ENCODE assay signal across 15 mouse cellular contexts in genomic region chr19:14785661-14786060, GRCm38 (mm10).
DNase-seq lines count a peak whose midpoint lies in the region; ATAC-seq and TF ChIP-seq lines count a peak whose summit lies in the region.
"Had no signal": no experiment of that assay in that cellular context is flagged by ENCODE, and none has a peak within 500 bp of the region (broad histone marks: within the 10 kb centered on the region; RNA-seq: fewer than 3 reads in every experiment).

No protein-coding gene starts in this region.

- no peaks in the 10 kb centered on the region for H3K9me3 ChIP-seq in forebrain, embryonic 10.5 days
- H3K9me3 ChIP-seq in forebrain, embryonic 15.5 days, result no peaks in the 10 kb centered on the region
- H3K9me3 ChIP-seq in lung, postnatal 0 days (ENCODE audit: low read length), result no peaks in the 10 kb centered on the region
- no peaks in the 10 kb centered on the region for H3K9me3 ChIP-seq in liver, postnatal 0 days (ENCODE audit: low read length)
- H3K9me3 ChIP-seq: neural tube, embryonic 15.5 days had no signal

- peak; percentile 22 for DNase-seq in forebrain, embryonic 10.5 days (ENCODE audit: extremely low spot score, low spot score)
- DNase-seq in lung, postnatal 0 days (ENCODE audit: low spot score), result peak; percentile 6
- no peak for DNase-seq in lung, postnatal 10 days
- DNase-seq in forelimb bud, embryonic 11.5 days (ENCODE audit: low read depth, low spot score), result peak; percentile 23
- DNase-seq in yolk sac, embryonic 10.5 days (ENCODE audit: low spot score), result peak; percentile 45
- DNase-seq in spleen, adult 18-20 months, result no peak
- no peak for DNase-seq in liver, postnatal 0 days
- DNase-seq: cerebellum, adult 18-20 months; thymus, postnatal 14 days had no signal

- no peak overlapping the region for H3K27ac ChIP-seq in forebrain, embryonic 10.5 days
- no peak overlapping the region for H3K27ac ChIP-seq in forebrain, embryonic 15.5 days (replicated peaks)
- no peak overlapping the region for H3K27ac ChIP-seq in lung, postnatal 0 days (ENCODE audit: low read length)
- H3K27ac ChIP-seq in liver, postnatal 0 days (ENCODE audit: low read depth), result no peak overlapping the region
- H3K27ac ChIP-seq: neural tube, embryonic 15.5 days had no signal

- no peak overlapping the region for H3K4me2 ChIP-seq in forebrain, embryonic 15.5 days (replicated peaks)
- H3K4me2 ChIP-seq in lung, postnatal 0 days (replicated peaks; ENCODE audit: low read depth, low read length), result no peak overlapping the region
- H3K4me2 ChIP-seq in liver, postnatal 0 days (ENCODE audit: low read depth, low read length), result no peak overlapping the region
- H3K4me2 ChIP-seq: liver, embryonic 11.5 days; midbrain, embryonic 11.5 days; neural tube, embryonic 15.5 days had no signal

- H3K27me3 ChIP-seq in forebrain, embryonic 10.5 days (ENCODE audit: poor library complexity, severe bottlenecking), result peaks cover 21% of the 10 kb centered on the region
- peaks cover 22% of the 10 kb centered on the region for H3K27me3 ChIP-seq in forebrain, embryonic 15.5 days
- no peaks in the 10 kb centered on the region for H3K27me3 ChIP-seq in lung, postnatal 0 days (replicated peaks; ENCODE audit: insufficient read depth, low read length)
- H3K27me3 ChIP-seq in liver, postnatal 0 days (ENCODE audit: insufficient read depth, low read length), result no peaks in the 10 kb centered on the region
- H3K27me3 ChIP-seq: neural tube, embryonic 15.5 days had no signal

- ATAC-seq in forebrain, embryonic 15.5 days (replicated peaks), result no peak
- ATAC-seq in lung, postnatal 0 days, result peak; percentile 50
- ATAC-seq in liver, postnatal 0 days, result no peak
- ATAC-seq: inflammation-experienced regulatory T-cells, adult 6 months had no signal

- WGBS in forebrain, embryonic 10.5 days, result 36% methylated on average over 3 of the region's 3 CpGs
- 52% methylated on average over 3 of the region's 3 CpGs for WGBS in forebrain, embryonic 15.5 days
- 28% methylated on average over 3 of the region's 3 CpGs for WGBS in lung, postnatal 0 days
- WGBS in liver, postnatal 0 days (ENCODE audit: insufficient replicate concordance), result 32% methylated on average over 3 of the region's 3 CpGs

- TF ChIP-seq EP300 in lung, postnatal 0 days (IDR thresholded peaks at IDR 0.05), result no peak
- no peak for TF ChIP-seq EP300 in liver, postnatal 0 days (IDR thresholded peaks at IDR 0.05; ENCODE audit: low read depth)

- H3K36me3 ChIP-seq in forebrain, embryonic 10.5 days (replicated peaks), result no peaks in the 10 kb centered on the region
- no peaks in the 10 kb centered on the region for H3K36me3 ChIP-seq in forebrain, embryonic 15.5 days
- no peaks in the 10 kb centered on the region for H3K36me3 ChIP-seq in lung, postnatal 0 days (ENCODE audit: insufficient read depth, low read length)
- no peaks in the 10 kb centered on the region for H3K36me3 ChIP-seq in liver, postnatal 0 days (replicated peaks; ENCODE audit: insufficient read depth, low read length)
- H3K36me3 ChIP-seq: neural tube, embryonic 15.5 days had no signal

- peaks cover 16% of the 10 kb centered on the region for H3K4me1 ChIP-seq in forebrain, embryonic 10.5 days
- H3K4me1 ChIP-seq in forebrain, embryonic 15.5 days, result no peaks in the 10 kb centered on the region
- no peaks in the 10 kb centered on the region for H3K4me1 ChIP-seq in lung, postnatal 0 days (ENCODE audit: insufficient read depth, low read depth, low read length)
- no peaks in the 10 kb centered on the region for H3K4me1 ChIP-seq in liver, postnatal 0 days (ENCODE audit: insufficient read depth)
- H3K4me1 ChIP-seq: neural tube, embryonic 15.5 days had no signal

- TF ChIP-seq CTCF in lung, postnatal 0 days (IDR thresholded peaks at IDR 0.05), result no peak
- no peak for TF ChIP-seq CTCF in liver, postnatal 0 days (IDR thresholded peaks at IDR 0.05; ENCODE audit: low read depth)

- no peak overlapping the region for H3K9ac ChIP-seq in forebrain, embryonic 15.5 days (replicated peaks)
- no peak overlapping the region for H3K9ac ChIP-seq in lung, postnatal 0 days (replicated peaks; ENCODE audit: low read depth)
- H3K9ac ChIP-seq in liver, postnatal 0 days (replicated peaks), result no peak overlapping the region
- H3K9ac ChIP-seq: neural tube, embryonic 15.5 days had no signal

- H3K4me3 ChIP-seq in forebrain, embryonic 10.5 days, result no peak overlapping the region
- H3K4me3 ChIP-seq in forebrain, embryonic 15.5 days, result no peak overlapping the region
- no peak overlapping the region for H3K4me3 ChIP-seq in lung, postnatal 0 days (ENCODE audit: low read depth, low read length)
- H3K4me3 ChIP-seq in liver, postnatal 0 days (ENCODE audit: low read depth, low read length), result no peak overlapping the region
- H3K4me3 ChIP-seq: erythroblast, embryonic 14.5 days; neural tube, embryonic 15.5 days had no signal

Comparison
In these comparisons a context has a peak if more than half of its experiments do, and no peak if none do; other contexts are left out.
1. DNase-seq: peak in forebrain, embryonic 10.5 days (single experiment), lung, postnatal 0 days (single experiment), forelimb bud, embryonic 11.5 days (single experiment) and yolk sac, embryonic 10.5 days (single experiment); none in lung, postnatal 10 days (single experiment), spleen, adult 18-20 months (0 of 2) and liver, postnatal 0 days (single experiment).